Mouse (Mus musculus) liver, adult 2 months (tissue): ENCODE results near the gene Mgrn1.

ENCODE experiments used
- CTCF ChIP-seq: fragments of 200-500 bp; IDR thresholded peaks from 2 replicates; pipeline ENCODE4 v1.5.1; 2011; ENCODE audit warnings: low read depth, low read length, control low read depth
- POLR2A ChIP-seq: fragments of 200-500 bp; IDR thresholded peaks from 2 replicates; pipeline ENCODE4 v1.6.1; 2011; ENCODE audit warnings: low read length, control low read depth; ENCODE audit not compliant: insufficient read depth; ENCODE audit errors: extremely low read depth

- TF ChIP-seq CTCF (no peak), POLR2A (no peak)
Measured at GRCm38 (mm10) chr16:4912074-4912648, 26.1 kb downstream of the Mgrn1 start.
